Mouse (Mus musculus): ENCODE results near the gene Chst5.
"Not testable (repeated sequence)": the region's sequence is repeated elsewhere in the genome, so short reads cannot be mapped to it uniquely, and the experiment has no call there.

The Chst5 gene

GRCm38 (mm10) chr8:111909621-111910450 is at the start of gene Chst5:
Chst5 (minus strand) TSS chr8:111910447.
- no peak for DNase-seq (ENCODE audit: low spot score)

- DNase-seq (ENCODE audit: low spot score): no peak
Observed at GRCm38 (mm10) chr8:111957231-111957630, 47.0 kb upstream of the Chst5 start.

- DNase-seq (ENCODE audit: low spot score): no peak
Observed at GRCm38 (mm10) chr8:111955879-111956278, 45.6 kb upstream of the Chst5 start.

GRCm38 (mm10) chr8:111954844-111955594 is 44.8 kb upstream of the Chst5 start:
- DNase-seq (ENCODE audit: low spot score): no peak

- DNase-seq (ENCODE audit: low spot score): no peak
Observed at GRCm38 (mm10) chr8:111951936-111952335, 41.7 kb upstream of the Chst5 start.

- DNase-seq (ENCODE audit: low spot score): no peak
Observed at GRCm38 (mm10) chr8:111951317-111951716, 41.1 kb upstream of the Chst5 start.

- DNase-seq (ENCODE audit: low spot score): no peak
Observed at GRCm38 (mm10) chr8:111950846-111951245, 40.6 kb upstream of the Chst5 start.

- no peak for DNase-seq (ENCODE audit: low spot score)
Observed at GRCm38 (mm10) chr8:111947954-111948353, 37.7 kb upstream of the Chst5 start.

- no peak for DNase-seq (ENCODE audit: low spot score)
Observed at GRCm38 (mm10) chr8:111947144-111947543, 36.9 kb upstream of the Chst5 start.

GRCm38 (mm10) chr8:111943544-111943943 is 33.3 kb upstream of the Chst5 start:
- no peak for DNase-seq (ENCODE audit: low spot score)

GRCm38 (mm10) chr8:111941101-111941454 is 30.8 kb upstream of the Chst5 start:
- DNase-seq (ENCODE audit: low spot score): peak; percentile 49

- peak; percentile 99 for DNase-seq (ENCODE audit: low spot score)
Observed at GRCm38 (mm10) chr8:111940171-111941100, 30.2 kb upstream of the Chst5 start, which contains the start of gene Gabarapl2. Gabarapl2 (plus strand) TSS chr8:111940703.

- peak; percentile 77 for DNase-seq (ENCODE audit: low spot score)
Observed at GRCm38 (mm10) chr8:111939516-111940142, 29.4 kb upstream of the Chst5 start.

- not testable (repeated sequence) for DNase-seq (ENCODE audit: low spot score)
Observed at GRCm38 (mm10) chr8:111938076-111938985, 28.1 kb upstream of the Chst5 start.

GRCm38 (mm10) chr8:111937184-111937583 is 26.9 kb upstream of the Chst5 start:
- no peak for DNase-seq (ENCODE audit: low spot score)

GRCm38 (mm10) chr8:111934201-111934600 is 24.0 kb upstream of the Chst5 start:
- no peak for DNase-seq (ENCODE audit: low spot score)

- peak; percentile 91 for DNase-seq (ENCODE audit: low spot score)
Observed at GRCm38 (mm10) chr8:111933348-111934076, 23.3 kb upstream of the Chst5 start, which contains the start of gene Tmem231. Tmem231 (minus strand) TSS chr8:111933881.

- peak; percentile 93 for DNase-seq (ENCODE audit: low spot score)
Observed at GRCm38 (mm10) chr8:111932580-111933336, 22.5 kb upstream of the Chst5 start.

GRCm38 (mm10) chr8:111931721-111932120 is 21.5 kb upstream of the Chst5 start:
- DNase-seq (ENCODE audit: low spot score): no peak
